Mouse (Mus musculus) heart, postnatal 36 days (tissue): Measurements from ENCODE around the gene B4galt3. TPM values are rescaled to one million over a fixed set of nuclear protein-coding genes. Genes with fewer than 3 reads are reported as not detected.

ENCODE experiments used
- DNase-seq, 2 experiments: peaks; one replicate each; pipeline ENCODE4 v3.0.0; 2021 to 2022
- intact Hi-C: fragments of 180-260 bp; cut with DNase I; formaldehyde crosslinking; loops from one replicate; pipeline ENCODE4 v1.15.1; 2025
- total RNA-seq, 2 experiments: library from RNA; stranded (reverse); gene quantifications; 2 replicates each; pipeline ENCODE4 v1.2.3; 2021

B4galt3 gene
- total RNA-seq, 2 experiments from 2014 or later = 14.5 to 19.7 TPM

DNA sequence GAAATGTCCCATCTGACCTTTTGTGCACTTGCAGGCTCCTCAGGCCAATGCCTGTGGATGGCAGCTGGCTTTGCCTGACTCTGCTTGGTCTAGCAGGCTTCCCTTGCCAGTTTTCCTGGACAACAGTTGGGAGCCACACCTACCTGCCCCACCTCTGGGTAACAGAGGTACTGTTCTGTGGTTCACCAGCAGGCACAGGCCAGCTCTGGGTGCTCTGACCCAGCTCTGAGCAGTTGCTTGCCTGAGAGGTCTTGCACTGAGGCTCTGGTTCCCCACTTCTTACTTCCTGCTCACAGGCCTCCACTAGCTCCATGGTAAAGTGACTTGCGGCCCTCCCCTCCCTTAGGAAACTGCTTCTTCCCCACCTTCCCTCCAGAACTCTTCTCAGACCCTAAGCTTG, 51.9 kb downstream of the B4galt3 start:
- no peak for DNase-seq
- intact Hi-C loops = loop anchor here (2.0 to 5.0 kb wide), 3 partner anchors 35 to 245 kb away; no protein-coding TSS in a partner anchor

DNA sequence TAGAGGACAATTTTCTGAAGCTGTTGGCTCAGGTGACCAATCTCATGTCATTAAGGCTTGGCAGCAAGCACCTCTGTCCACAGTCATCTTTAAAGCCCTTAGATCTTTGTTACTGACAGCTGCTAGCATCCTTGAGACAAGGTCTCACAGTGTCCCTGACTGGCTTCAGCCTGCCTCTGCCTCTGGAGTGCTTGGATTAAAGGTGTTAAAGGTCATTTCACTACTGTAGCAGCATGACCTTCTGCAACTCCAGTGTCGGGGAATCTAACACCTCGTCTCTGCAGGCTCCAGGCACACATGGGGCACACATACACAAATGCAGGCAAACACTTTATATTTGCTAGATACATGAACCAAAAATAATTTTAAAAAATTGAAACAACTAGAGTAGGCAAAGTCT, 55.4 kb downstream of the B4galt3 start:
- no peak for DNase-seq
- intact Hi-C loops = no loop called here

Other genes starting within 250 kb of the B4galt3 start
- gene Fcgr3, start 205.4 kb upstream of the B4galt3 start, total RNA-seq = 10 to 100 TPM; 13.7 to 18.6 TPM
- gene Cfap126, start 156.4 kb upstream of the B4galt3 start, total RNA-seq = 1 to 10 TPM in 1 of 2 experiments, under 1 TPM in 1; 0.69 to 1.2 TPM
- gene Sdhc, start 119.7 kb upstream of the B4galt3 start, total RNA-seq = 1,000 to 10,000 TPM; 1,165 to 1,188 TPM
- gene Mpz, start 119.6 kb upstream of the B4galt3 start, total RNA-seq = under 1 TPM in 1 of 2 experiments, not detected in 1; 0.44 TPM
- gene Pcp4l1, start 74.1 kb upstream of the B4galt3 start, total RNA-seq = 100 to 1,000 TPM; 222 to 295 TPM
- under 1 TPM in 1 of 2 experiments, not detected in 1; 0.08 TPM for gene Nr1i3, start 56.4 kb upstream of the B4galt3 start, total RNA-seq
- gene Tomm40l, start 47.8 kb upstream of the B4galt3 start, total RNA-seq = 10 to 100 TPM; 81.8 to 82.7 TPM
- 1 to 10 TPM in 1 of 2 experiments, under 1 TPM in 1; 0.75 to 2.0 TPM for gene Apoa2, start 45.3 kb upstream of the B4galt3 start, total RNA-seq
- 10 to 100 TPM; 13.3 to 16.3 TPM for gene Fcer1g, start 36.0 kb upstream of the B4galt3 start, total RNA-seq
- gene Adamts4, start 19.9 kb upstream of the B4galt3 start, total RNA-seq = under 1 TPM; 0.50 to 0.92 TPM
- gene Ndufs2, start 18.9 kb upstream of the B4galt3 start, total RNA-seq = 1,000 to 10,000 TPM; 1,421 to 1,530 TPM
- gene Ppox, start 10.9 kb downstream of the B4galt3 start, total RNA-seq = 10 to 100 TPM; 13.2 to 14.2 TPM
- 10 to 100 TPM; 22.1 to 22.3 TPM for gene Usp21, start 17.7 kb downstream of the B4galt3 start, total RNA-seq
- 10 to 100 TPM; 84.9 to 88.8 TPM for gene Ufc1, start 24.7 kb downstream of the B4galt3 start, total RNA-seq
- gene Dedd, start 58.8 kb downstream of the B4galt3 start, total RNA-seq = 10 to 100 TPM; 21.3 to 24.2 TPM
- gene Nit1, start 75.3 kb downstream of the B4galt3 start, total RNA-seq = 10 to 100 TPM; 27.7 to 28.4 TPM
- gene Pfdn2, start 75.3 kb downstream of the B4galt3 start, total RNA-seq = 10 to 100 TPM; 79.4 to 95.6 TPM
- gene Klhdc9, start 90.5 kb downstream of the B4galt3 start, total RNA-seq = not detected
- gene Nectin4, start 99.8 kb downstream of the B4galt3 start, total RNA-seq = under 1 TPM; 0.08 to 0.30 TPM
- 1 to 10 TPM; 2.7 to 2.9 TPM for gene Arhgap30, start 118.6 kb downstream of the B4galt3 start, total RNA-seq
- gene Usf1, start 141.0 kb downstream of the B4galt3 start, total RNA-seq = 10 to 100 TPM; 41.0 to 52.1 TPM
- 1 to 10 TPM; 1.2 to 1.6 TPM for gene Tstd1, start 148.5 kb downstream of the B4galt3 start, total RNA-seq
- gene F11r, start 167.2 kb downstream of the B4galt3 start, total RNA-seq = 10 to 100 TPM; 38.7 to 43.2 TPM
- 1 to 10 TPM; 2.1 to 3.3 TPM for gene Alyref2, start 233.2 kb downstream of the B4galt3 start, total RNA-seq